Comparison of ENCODE assay signal across 24 mouse cellular contexts in the genomic region with DNA sequence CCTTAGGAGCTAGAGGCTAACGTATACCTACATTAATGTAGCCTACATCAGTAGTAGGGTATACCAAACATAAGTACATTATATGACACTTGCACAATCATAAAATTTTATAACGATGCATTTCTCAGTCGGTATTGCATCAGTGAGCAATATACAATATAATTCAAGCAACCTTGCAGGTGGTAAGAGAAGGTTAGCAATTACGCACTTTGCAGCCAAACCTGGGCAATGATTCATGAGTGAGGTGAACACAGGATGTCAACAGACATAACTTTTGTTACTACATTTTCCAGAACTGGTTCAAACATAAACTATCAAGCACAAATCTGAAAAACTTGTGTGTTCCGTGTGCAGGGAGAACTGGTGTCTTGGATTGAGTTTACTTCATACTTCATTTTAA.
"Had no signal": no experiment of that assay in that cellular context is flagged by ENCODE, and none has a peak within 500 bp of the region (broad histone marks: within the 10 kb centered on the region; RNA-seq: fewer than 3 reads in every experiment).

No protein-coding gene starts in this region.

- H3K36me3 ChIP-seq: limb, embryonic 10.5 days; limb, embryonic 13.5 days; liver, embryonic 12.5 days; liver, embryonic 15.5 days; lung, embryonic 15.5 days; midbrain, embryonic 10.5 days; neural tube, embryonic 12.5 days; neural tube, embryonic 15.5 days had no signal

- H3K9me3 ChIP-seq: limb, embryonic 10.5 days; limb, embryonic 13.5 days; liver, embryonic 12.5 days; liver, embryonic 15.5 days; lung, embryonic 15.5 days; megakaryocyte, embryonic 14.5 days; midbrain, embryonic 10.5 days; neural tube, embryonic 12.5 days; neural tube, embryonic 15.5 days had no signal

- ATAC-seq: liver, embryonic 12.5 days had no signal

- H3K27ac ChIP-seq: kidney, postnatal 0 days; layer of hippocampus, adult 2 months; limb, embryonic 10.5 days; limb, embryonic 13.5 days; liver, embryonic 12.5 days; liver, embryonic 15.5 days; lung, embryonic 15.5 days; midbrain, embryonic 10.5 days; neural tube, embryonic 12.5 days; neural tube, embryonic 15.5 days; stomach, postnatal 0 days had no signal

- DNase-seq: layer of hippocampus, adult 9-11 months; liver; lung, adult 18-20 months; lung, postnatal 10 days; lung, postnatal 36 days; midbrain, embryonic 14.5 days; right cerebral cortex, adult 18-20 months; right cerebral cortex, postnatal 14 days; right cerebral cortex, postnatal 4 days; thymus, adult 2 months; thymus, postnatal 14 days; thymus, postnatal 4 days had no signal

- H3K4me3 ChIP-seq: layer of hippocampus, adult 2 months; limb, embryonic 10.5 days; limb, embryonic 13.5 days; liver, embryonic 12.5 days; liver, embryonic 15.5 days; lung, embryonic 15.5 days; megakaryocyte, embryonic 14.5 days; midbrain, embryonic 10.5 days; neural tube, embryonic 12.5 days; neural tube, embryonic 15.5 days had no signal

- H3K4me1 ChIP-seq: limb, embryonic 10.5 days; limb, embryonic 13.5 days; liver, embryonic 12.5 days; liver, embryonic 15.5 days; lung, embryonic 15.5 days; neural tube, embryonic 12.5 days; neural tube, embryonic 15.5 days had no signal

- H3K9ac ChIP-seq: limb, embryonic 13.5 days; liver, embryonic 12.5 days; liver, embryonic 15.5 days; lung, embryonic 15.5 days; neural tube, embryonic 12.5 days; neural tube, embryonic 15.5 days had no signal

- H3K27me3 ChIP-seq: limb, embryonic 13.5 days; liver, embryonic 12.5 days; liver, embryonic 15.5 days; lung, embryonic 15.5 days; megakaryocyte, embryonic 14.5 days; neural tube, embryonic 12.5 days; neural tube, embryonic 15.5 days had no signal

- H3K4me2 ChIP-seq: limb, embryonic 13.5 days; liver, embryonic 12.5 days; liver, embryonic 15.5 days; lung, embryonic 15.5 days; neural tube, embryonic 12.5 days; neural tube, embryonic 15.5 days had no signal
